Mouse (Mus musculus): Measurements from ENCODE around the gene Wfdc1. TPM values are rescaled to one million over a fixed set of nuclear protein-coding genes. Genes with fewer than 3 reads are reported as not detected.

Wfdc1 gene
- total and polyA plus RNA-seq, 3 experiments, result not detected

GRCm38 (mm10) chr8:119715221-119715620 is 49.1 kb downstream of the Wfdc1 start:
- Histone ChIP-seq H3K4me2 (ENCODE audit: insufficient read depth, low read depth, poor library complexity, severe bottlenecking) (no peak overlapping the region), H3K79me2 (replicated peaks; ENCODE audit: control insufficient read depth, extremely low read depth, insufficient read depth, poor library complexity, severe bottlenecking) (no peaks in the 10 kb centered on the region), H3K27ac (ENCODE audit: insufficient read depth, low read depth) (no peak overlapping the region), H3K36me3 (replicated peaks in 1 of 2; ENCODE audit: control insufficient read depth in 1 of 2, insufficient read depth in 1 of 2, low read length in 1 of 2) (no peaks in the 10 kb centered on the region), H3K9ac (ENCODE audit: insufficient read depth, low read depth) (no peak overlapping the region), H3K27me3 (replicated peaks) (peaks cover 63% of the 10 kb centered on the region), H3K4me1 (ENCODE audit: control insufficient read depth in 1 of 2, insufficient read depth in 2 of 2) (peaks cover 0 to 7% of the 10 kb centered on the region in 2 experiments; a peak in 1 of 4 replicates), H3K4me3 (replicated peaks in 1 of 3; ENCODE audit: low read depth in 2 of 3, low read length in 2 of 3, poor library complexity in 1 of 3) (no peak overlapping the region), H3K9me3 (replicated peaks; ENCODE audit: low read length) (no peaks in the 10 kb centered on the region)
- in situ Hi-C loops (cut with MboI; ENCODE audit: low pct_ligation_motif_present, low pct_unique_long_range_greater_than_20kb, low sequenced_read_pairs), result no loop called here
- dilution Hi-C loops (cut with MboI; ENCODE audit: extremely low pct_ligation_motif_present, extremely low pct_unique_long_range_greater_than_20kb, low sequenced_read_pairs), result no loop called here
- TF ChIP-seq MAZ (IDR thresholded peaks at IDR 0.05; ENCODE audit: low read depth, low read length), result no peak
- no peak for TF ChIP-seq BHLHE40 (IDR thresholded peaks at IDR 0.05; ENCODE audit: low read depth, low read length)
- TF ChIP-seq ELF1 (IDR thresholded peaks at IDR 0.05; ENCODE audit: low read depth, low read length), result no peak
- TF ChIP-seq EP300 (IDR thresholded peaks at IDR 0.05; ENCODE audit: low read length), result no peak
- no peak for TF ChIP-seq JUN (IDR thresholded peaks at IDR 0.05; ENCODE audit: insufficient read depth, low read depth, low read length)
- TF ChIP-seq CTCF (conservative IDR thresholded peaks at IDR 0.05 in 1 of 2, IDR thresholded peaks at IDR 0.05 in 1 of 2; ENCODE audit: low read depth in 2 of 2, low read length in 2 of 2), result no peak
- no peak for TF ChIP-seq ZMIZ1 (IDR thresholded peaks at IDR 0.05; ENCODE audit: low read depth, low read length)
- TF ChIP-seq ZC3H11A (IDR thresholded peaks at IDR 0.05; ENCODE audit: low read depth, low read length), result no peak
- TF ChIP-seq TBP (conservative IDR thresholded peaks at IDR 0.05; ENCODE audit: low read depth, low read length), result no peak
- no peak for TF ChIP-seq UBTF (IDR thresholded peaks at IDR 0.05; ENCODE audit: low read depth, low read length)
- TF ChIP-seq NRF1 (IDR thresholded peaks at IDR 0.05; ENCODE audit: low read depth, low read length), result no peak
- TF ChIP-seq MAFK (IDR thresholded peaks at IDR 0.05; ENCODE audit: insufficient replicate concordance, low read length), result no peak
- no peak for DNase-seq (ENCODE audit: extremely low read depth)

GRCm38 (mm10) chr8:119716730-119717299 is 50.6 kb downstream of the Wfdc1 start:
- Histone ChIP-seq H3K9ac (ENCODE audit: insufficient read depth, low read depth) (no peak overlapping the region), H3K36me3 (replicated peaks in 1 of 2; ENCODE audit: control insufficient read depth in 1 of 2, insufficient read depth in 1 of 2, low read length in 1 of 2) (no peaks in the 10 kb centered on the region), H3K4me3 (replicated peaks in 1 of 3; ENCODE audit: low read depth in 2 of 3, low read length in 2 of 3, poor library complexity in 1 of 3) (no peak overlapping the region), H3K4me2 (ENCODE audit: insufficient read depth, low read depth, poor library complexity, severe bottlenecking) (no peak overlapping the region), H3K79me2 (replicated peaks; ENCODE audit: control insufficient read depth, extremely low read depth, insufficient read depth, poor library complexity, severe bottlenecking) (no peaks in the 10 kb centered on the region), H3K27ac (ENCODE audit: insufficient read depth, low read depth) (no peak overlapping the region), H3K9me3 (replicated peaks; ENCODE audit: low read length) (no peaks in the 10 kb centered on the region), H3K4me1 (ENCODE audit: control insufficient read depth in 1 of 2, insufficient read depth in 2 of 2) (peaks cover 0 to 7% of the 10 kb centered on the region in 2 experiments; a peak in 1 of 4 replicates), H3K27me3 (replicated peaks) (peaks cover 65% of the 10 kb centered on the region)
- TF ChIP-seq MYC (IDR thresholded peaks at IDR 0.05; ENCODE audit: low read depth, low read length) (no peak), CTCF (conservative IDR thresholded peaks at IDR 0.05 in 1 of 2, IDR thresholded peaks at IDR 0.05 in 1 of 2; ENCODE audit: low read depth in 2 of 2, low read length in 2 of 2) (no peak), MAX (IDR thresholded peaks at IDR 0.05; ENCODE audit: low read length) (no peak), NRF1 (IDR thresholded peaks at IDR 0.05; ENCODE audit: low read depth, low read length) (no peak), BHLHE40 (IDR thresholded peaks at IDR 0.05; ENCODE audit: low read depth, low read length) (no peak), RCOR1 (conservative IDR thresholded peaks at IDR 0.05; ENCODE audit: low read depth, low read length) (no peak), CHD2 (IDR thresholded peaks at IDR 0.05; ENCODE audit: low read length) (no peak), HCFC1 (IDR thresholded peaks at IDR 0.05; ENCODE audit: low read depth, low read length) (no peak), ELF1 (IDR thresholded peaks at IDR 0.05; ENCODE audit: low read depth, low read length) (no peak), TBP (conservative IDR thresholded peaks at IDR 0.05; ENCODE audit: low read depth, low read length) (no peak), SMC3 (IDR thresholded peaks at IDR 0.05; ENCODE audit: low read depth, low read length) (no peak), E2F4 (IDR thresholded peaks at IDR 0.05; ENCODE audit: insufficient replicate concordance, low read depth, low read length) (no peak), ZC3H11A (IDR thresholded peaks at IDR 0.05; ENCODE audit: low read depth, low read length) (no peak), EP300 (IDR thresholded peaks at IDR 0.05; ENCODE audit: low read length) (no peak)
- dilution Hi-C loops (cut with MboI; ENCODE audit: extremely low pct_ligation_motif_present, extremely low pct_unique_long_range_greater_than_20kb, low sequenced_read_pairs), result no loop called here
- in situ Hi-C loops (cut with MboI; ENCODE audit: low pct_ligation_motif_present, low pct_unique_long_range_greater_than_20kb, low sequenced_read_pairs), result no loop called here
- no peak for DNase-seq (ENCODE audit: extremely low read depth)
